Mouse (Mus musculus) myocyte (in vitro differentiated cells): Measurements from ENCODE around the gene Htr1f.

Experiments used
- E2F4 ChIP-seq: IDR thresholded peaks from one replicate; pipeline ENCODE4 v1.6.1; 2011; ENCODE audit warnings: mild to moderate bottlenecking, control low read depth, moderate library complexity; ENCODE audit not compliant: insufficient read depth
- MYOD1 ChIP-seq, 3 experiments: IDR thresholded peaks; one replicate each; pipeline ENCODE4 v1.6.1; 2011; ENCODE audit warnings: control low read depth in 2 of 3, low read depth in 2 of 3, mild to moderate bottlenecking in 2 of 3, moderate library complexity in 1 of 3; ENCODE audit not compliant: insufficient read length in 2 of 3, control insufficient read depth in 1 of 3
- MYOG ChIP-seq, 3 experiments: IDR thresholded peaks; one replicate each; pipeline ENCODE4 v1.6.1; 2011; ENCODE audit warnings: control low read depth in 2 of 3, low read depth in 2 of 3, mild to moderate bottlenecking in 2 of 3; ENCODE audit not compliant: insufficient read length in 2 of 3, control insufficient read depth in 1 of 3, insufficient read depth in 1 of 3
- POLR2A ChIP-seq: IDR thresholded peaks from one replicate; pipeline ENCODE4 v1.6.1; 2011; ENCODE audit warnings: low read depth, mild to moderate bottlenecking, control low read depth, moderate library complexity; ENCODE audit not compliant: insufficient read length

- TF ChIP-seq MYOG (IDR thresholded peaks at IDR 0.05; ENCODE audit: control insufficient read depth in 1 of 3, insufficient read depth in 1 of 3, insufficient read length in 2 of 3, low read depth in 2 of 3), result no peak
- no peak for TF ChIP-seq POLR2A
- no peak for TF ChIP-seq E2F4
- no peak for TF ChIP-seq MYOD1 (IDR thresholded peaks at IDR 0.05; ENCODE audit: control insufficient read depth in 1 of 3, insufficient read length in 2 of 3, low read depth in 2 of 3)
These were observed 23.7 kb upstream of the Htr1f start for GRCm38 (mm10) chr16:65129391-65129790.
